Mouse (Mus musculus): ENCODE measurements at regions not wholly inside any gene's neighbourhood (a gene's known extent, or its start where the extent isn't known, plus 50 kb on each side); places are given as distances from the start of the nearest gene placed in this dataset.

- DNase-seq: no peak
- no peak overlapping the region for H3K9ac ChIP-seq (ENCODE audit: low read depth, low read length)
- intact Hi-C loops (cut with DNase I): no loop called here
- no peaks in the 10 kb centered on the region for H3K36me3 ChIP-seq (ENCODE audit: control insufficient read depth, insufficient read depth, low read length)
- no peaks in the 10 kb centered on the region for H3K27me3 ChIP-seq (ENCODE audit: control insufficient read depth, insufficient read depth, low read length)
- no peaks in the 10 kb centered on the region for H3K79me2 ChIP-seq (replicated peaks; ENCODE audit: control insufficient read depth, insufficient read depth, low read length)
- WGBS: 85% methylated on average over 4 of the region's 4 CpGs
- TF ChIP-seq CTCF (IDR thresholded peaks at IDR 0.05) (no peak), POLR2A (IDR thresholded peaks at IDR 0.05; ENCODE audit: insufficient read depth, low read depth, low read length) (no peak), EP300 (IDR thresholded peaks at IDR 0.05; ENCODE audit: insufficient read depth, low read depth, low read length) (no peak)
- no peaks in the 10 kb centered on the region for H3K4me1 ChIP-seq (ENCODE audit: control insufficient read depth, insufficient read depth, low read length)
- H3K4me3 ChIP-seq: no peak overlapping the region
- H3K27ac ChIP-seq: no peak overlapping the region
These were observed 296.6 kb upstream of the Id2 start for GRCm38 (mm10) chr12:25393501-25393900.

- no peak overlapping the region for H3K27ac ChIP-seq
- H3K79me2 ChIP-seq (replicated peaks; ENCODE audit: control insufficient read depth, insufficient read depth, low read length): no peaks in the 10 kb centered on the region
- 51% methylated on average over 5 of the region's 5 CpGs for WGBS
- H3K27me3 ChIP-seq (ENCODE audit: control insufficient read depth, insufficient read depth, low read length): no peaks in the 10 kb centered on the region
- DNase-seq: no peak
- no peak overlapping the region for H3K9ac ChIP-seq (ENCODE audit: low read depth, low read length)
- intact Hi-C loops (cut with DNase I): no loop called here
- TF ChIP-seq EP300 (IDR thresholded peaks at IDR 0.05; ENCODE audit: insufficient read depth, low read depth, low read length) (no peak), CTCF (IDR thresholded peaks at IDR 0.05) (no peak), POLR2A (IDR thresholded peaks at IDR 0.05; ENCODE audit: insufficient read depth, low read depth, low read length) (no peak)
- no peaks in the 10 kb centered on the region for H3K36me3 ChIP-seq (ENCODE audit: control insufficient read depth, insufficient read depth, low read length)
- no peaks in the 10 kb centered on the region for H3K4me1 ChIP-seq (ENCODE audit: control insufficient read depth, insufficient read depth, low read length)
- H3K4me3 ChIP-seq: no peak overlapping the region
These were observed 292.3 kb upstream of the Id2 start for GRCm38 (mm10) chr12:25389202-25389601.

GRCm38 (mm10) chr12:25387791-25388280 lies 290.9 kb upstream of the Id2 start:
- Histone ChIP-seq H3K4me1 (ENCODE audit: control insufficient read depth, insufficient read depth, low read length) (no peaks in the 10 kb centered on the region), H3K36me3 (ENCODE audit: control insufficient read depth, insufficient read depth, low read length) (no peaks in the 10 kb centered on the region), H3K27ac (no peak overlapping the region), H3K9ac (ENCODE audit: low read depth, low read length) (no peak overlapping the region), H3K4me3 (no peak overlapping the region), H3K79me2 (replicated peaks; ENCODE audit: control insufficient read depth, insufficient read depth, low read length) (no peaks in the 10 kb centered on the region), H3K27me3 (ENCODE audit: control insufficient read depth, insufficient read depth, low read length) (no peaks in the 10 kb centered on the region)
- TF ChIP-seq POLR2A (IDR thresholded peaks at IDR 0.05; ENCODE audit: insufficient read depth, low read depth, low read length) (no peak), EP300 (IDR thresholded peaks at IDR 0.05; ENCODE audit: insufficient read depth, low read depth, low read length) (no peak), CTCF (IDR thresholded peaks at IDR 0.05) (no peak)
- DNase-seq: no peak
- WGBS: 61% methylated on average over 5 of the region's 5 CpGs
- intact Hi-C loops (cut with DNase I): no loop called here

GRCm38 (mm10) chr12:25382961-25383360 lies 286.0 kb upstream of the Id2 start:
- Histone ChIP-seq H3K79me2 (replicated peaks; ENCODE audit: control insufficient read depth, insufficient read depth, low read length) (no peaks in the 10 kb centered on the region), H3K9ac (ENCODE audit: low read depth, low read length) (no peak overlapping the region), H3K4me1 (ENCODE audit: control insufficient read depth, insufficient read depth, low read length) (no peaks in the 10 kb centered on the region), H3K27me3 (ENCODE audit: control insufficient read depth, insufficient read depth, low read length) (no peaks in the 10 kb centered on the region), H3K36me3 (ENCODE audit: control insufficient read depth, insufficient read depth, low read length) (no peaks in the 10 kb centered on the region), H3K4me3 (no peak overlapping the region), H3K27ac (no peak overlapping the region)
- 73% methylated on average over 6 of the region's 6 CpGs for WGBS
- intact Hi-C loops (cut with DNase I): no loop called here
- DNase-seq: no peak
- TF ChIP-seq POLR2A (IDR thresholded peaks at IDR 0.05; ENCODE audit: insufficient read depth, low read depth, low read length): no peak
- no peak for TF ChIP-seq EP300 (IDR thresholded peaks at IDR 0.05; ENCODE audit: insufficient read depth, low read depth, low read length)
- TF ChIP-seq CTCF (IDR thresholded peaks at IDR 0.05): no peak

GRCm38 (mm10) chr12:25382475-25382874 lies 285.5 kb upstream of the Id2 start:
- Histone ChIP-seq H3K27me3 (ENCODE audit: control insufficient read depth, insufficient read depth, low read length) (no peaks in the 10 kb centered on the region), H3K36me3 (ENCODE audit: control insufficient read depth, insufficient read depth, low read length) (no peaks in the 10 kb centered on the region), H3K9ac (ENCODE audit: low read depth, low read length) (no peak overlapping the region), H3K4me1 (ENCODE audit: control insufficient read depth, insufficient read depth, low read length) (no peaks in the 10 kb centered on the region), H3K4me3 (no peak overlapping the region), H3K27ac (no peak overlapping the region), H3K79me2 (replicated peaks; ENCODE audit: control insufficient read depth, insufficient read depth, low read length) (no peaks in the 10 kb centered on the region)
- DNase-seq: no peak
- intact Hi-C loops (cut with DNase I): no loop called here
- 96% methylated on average over 2 of the region's 2 CpGs for WGBS
- TF ChIP-seq CTCF (IDR thresholded peaks at IDR 0.05) (no peak), EP300 (IDR thresholded peaks at IDR 0.05; ENCODE audit: insufficient read depth, low read depth, low read length) (no peak), POLR2A (IDR thresholded peaks at IDR 0.05; ENCODE audit: insufficient read depth, low read depth, low read length) (no peak)

GRCm38 (mm10) chr12:25381619-25382018 lies 284.7 kb upstream of the Id2 start:
- TF ChIP-seq EP300 (IDR thresholded peaks at IDR 0.05; ENCODE audit: insufficient read depth, low read depth, low read length) (no peak), POLR2A (IDR thresholded peaks at IDR 0.05; ENCODE audit: insufficient read depth, low read depth, low read length) (no peak), CTCF (IDR thresholded peaks at IDR 0.05) (no peak)
- no peaks in the 10 kb centered on the region for H3K36me3 ChIP-seq (ENCODE audit: control insufficient read depth, insufficient read depth, low read length)
- WGBS: 35% methylated on average over 4 of the region's 4 CpGs
- H3K4me1 ChIP-seq (ENCODE audit: control insufficient read depth, insufficient read depth, low read length): no peaks in the 10 kb centered on the region
- no peaks in the 10 kb centered on the region for H3K27me3 ChIP-seq (ENCODE audit: control insufficient read depth, insufficient read depth, low read length)
- DNase-seq: no peak
- H3K27ac ChIP-seq: no peak overlapping the region
- intact Hi-C loops (cut with DNase I): no loop called here
- no peak overlapping the region for H3K4me3 ChIP-seq
- no peak overlapping the region for H3K9ac ChIP-seq (ENCODE audit: low read depth, low read length)
- no peaks in the 10 kb centered on the region for H3K79me2 ChIP-seq (replicated peaks; ENCODE audit: control insufficient read depth, insufficient read depth, low read length)
